In genomic region chr6:125481667-125482390, GRCm38 (mm10) we compare ENCODE assay signal across 8 mouse cellular contexts. TPM values are rescaled to one million over a fixed set of nuclear protein-coding genes. Genes with fewer than 3 reads are reported as not detected.
DNase-seq lines count a peak whose midpoint lies in the region; TF ChIP-seq lines count a peak whose summit lies in the region.

No protein-coding gene starts in this region.

- intact Hi-C loops in left cerebral cortex, postnatal 14 days (cut with DNase I): no loop called here

- TF ChIP-seq POLR2A in bone marrow macrophage, adult 2 months (IDR thresholded peaks at IDR 0.05; ENCODE audit: borderline replicate concordance, low read depth, low read length): no peak

- peaks cover 85% of the 10 kb centered on the region for H3K4me1 ChIP-seq in bone marrow macrophage, adult 2 months (ENCODE audit: control insufficient read depth, insufficient read depth, low read length)

- peak; percentile 67 for DNase-seq in kidney, adult 11 months
- DNase-seq in kidney, adult 18-20 months: no peak
- DNase-seq in kidney, adult 9 months: peak; percentile 63
- DNase-seq in lung, postnatal 4 days: peak; percentile 54 to 72
- DNase-seq in frontal cortex, postnatal 25 days (ENCODE audit: low spot score in 2 of 2): no peak
- no peak for DNase-seq in left cerebral cortex, postnatal 14 days (ENCODE audit: low spot score in 2 of 2)
- DNase-seq in right cerebral cortex, postnatal 10 days (ENCODE audit: low spot score in 2 of 2): no peak

- peak overlapping the region; percentile 47 for H3K4me3 ChIP-seq in bone marrow macrophage, adult 2 months (ENCODE audit: insufficient read depth, low read length)

- no peak for TF ChIP-seq CTCF in bone marrow macrophage, adult 2 months (IDR thresholded peaks at IDR 0.05; ENCODE audit: low read depth, low read length)

- H3K27ac ChIP-seq in bone marrow macrophage, adult 2 months (ENCODE audit: insufficient read depth, low read depth, low read length): peak overlapping the region; percentile 94

RNA-seq across cellular contexts. Expression of gene Cd9, which starts 12.8 kb away (rescaled TPM):
- polyA plus RNA-seq in bone marrow macrophage, adult 2 months (2012; ENCODE audit: insufficient read depth, insufficient read length, missing spikeins): 321 and 343 TPM in 2 replicates
- total RNA-seq in left cerebral cortex, postnatal 14 days (2021): 10 to 100 TPM; 60.5 to 61.7 TPM

Comparison
In these comparisons a context has a peak if more than half of its experiments do, and no peak if none do; other contexts are left out.
1. DNase-seq: peak in kidney, adult 11 months (single experiment), kidney, adult 9 months (single experiment) and lung, postnatal 4 days (2 of 2); none in kidney, adult 18-20 months (single experiment), frontal cortex, postnatal 25 days (0 of 2), left cerebral cortex, postnatal 14 days (0 of 2) and right cerebral cortex, postnatal 10 days (0 of 2).